Mouse (Mus musculus) layer of hippocampus, postnatal 14 days (tissue): ENCODE data around the gene Eif2b5. TPM values are rescaled to one million over a fixed set of nuclear protein-coding genes. Genes with fewer than 3 reads are reported as not detected.
A peak's percentile ranks its signal among the peaks of the same experiment; 100 is the strongest.
"Not testable (repeated sequence)": the region's sequence is repeated elsewhere in the genome, so short reads cannot be mapped to it uniquely, and the experiment has no call there.

Experiments used
- DNase-seq, 2 experiments: peaks; one replicate each; pipeline ENCODE4 v3.0.0; 2021 to 2022; ENCODE audit warnings: low spot score in 2 of 2, mixed read lengths in 1 of 2
- long read RNA-seq, 2 experiments: library from polyadenylated mRNA; stranded (forward); transcript quantifications; one replicate each; pipeline ENCODE4 v2.0.0; 2021
- total RNA-seq, 2 experiments: library from RNA; stranded (reverse); gene quantifications; 2 replicates each; pipeline ENCODE4 v1.2.3; 2021

The Eif2b5 gene
- 10 to 100 TPM; 51.7 to 54.1 TPM for total RNA-seq
- long read RNA-seq, experiment 1, transcript Eif2b5-201 (16 exons, 2,554 nt), result major isoform, 75 of 92 reads
- long read RNA-seq, experiment 1, partial matches to known transcripts, result 6 of 92 reads
- long read RNA-seq, experiment 1, other reads (novel, unspliced or antisense), result 11 of 92 reads
- long read RNA-seq, experiment 2, transcript Eif2b5-201 (16 exons, 2,554 nt), result major isoform, 78 of 107 reads
- long read RNA-seq, experiment 2, partial matches to known transcripts, result 16 of 107 reads
- long read RNA-seq, experiment 2, other reads (novel, unspliced or antisense), result 13 of 107 reads

DNA sequence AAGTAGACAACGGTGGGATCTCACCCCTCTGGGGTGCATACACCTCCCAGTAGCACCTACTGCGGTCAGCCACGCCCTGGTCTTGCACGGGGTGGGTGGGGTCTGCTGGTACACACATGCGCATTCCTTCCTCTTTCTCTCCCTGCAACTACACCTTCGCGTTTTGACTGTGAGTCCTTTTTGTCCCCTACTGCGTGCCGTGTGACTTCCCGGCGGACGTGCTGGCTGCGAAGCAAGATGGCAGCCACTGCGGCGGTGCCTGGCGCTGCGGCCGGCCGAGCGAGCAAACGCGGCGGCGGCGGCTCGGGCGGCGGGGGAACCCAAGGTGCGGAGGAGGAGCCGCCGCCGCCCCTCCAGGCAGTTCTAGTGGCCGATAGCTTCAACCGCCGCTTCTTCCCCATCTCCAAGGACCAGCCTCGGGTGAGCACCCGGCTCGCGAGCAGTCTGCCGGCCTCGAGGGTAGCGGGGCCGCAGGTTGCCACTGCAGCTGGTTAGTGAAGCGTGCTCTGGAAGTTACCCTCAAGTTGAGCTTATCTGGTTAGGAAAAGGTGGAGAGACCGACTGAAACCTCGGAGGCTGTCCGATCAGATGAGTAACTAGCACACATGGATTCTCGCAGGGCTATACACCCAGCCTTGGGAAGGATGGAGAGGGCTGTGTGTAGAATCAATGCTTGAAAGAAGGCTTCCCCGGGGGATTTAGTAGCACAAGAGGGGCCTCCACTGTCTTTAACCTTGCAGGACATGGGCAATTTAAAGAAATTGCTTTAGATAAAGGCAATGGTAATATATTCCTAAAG lies at the start of gene Eif2b5:
Eif2b5 (plus strand) TSS at position 141 of the 799 bp plus-strand sequence.
- peak; percentile 88 to 95 for DNase-seq

DNA sequence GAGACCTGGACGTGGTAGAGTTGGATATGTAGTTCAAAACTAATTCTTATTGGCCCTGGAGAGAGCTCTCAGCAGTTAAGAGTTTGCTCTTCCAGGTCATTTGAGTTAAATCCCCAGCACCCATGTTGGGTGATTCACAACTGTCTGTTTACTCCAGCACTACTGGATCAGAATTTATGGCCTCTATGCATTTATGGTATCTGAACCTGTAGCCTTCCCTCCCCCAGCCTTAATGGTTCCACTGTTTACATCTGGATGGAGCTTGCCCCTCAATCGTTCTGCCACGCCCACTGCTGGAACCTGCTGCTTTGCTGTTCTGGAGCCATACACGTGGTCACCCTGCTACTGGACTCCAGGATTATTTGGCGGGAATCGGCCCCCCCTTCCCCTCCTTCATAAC lies 46.8 kb upstream of the Eif2b5 start:
- no peak for DNase-seq

DNA sequence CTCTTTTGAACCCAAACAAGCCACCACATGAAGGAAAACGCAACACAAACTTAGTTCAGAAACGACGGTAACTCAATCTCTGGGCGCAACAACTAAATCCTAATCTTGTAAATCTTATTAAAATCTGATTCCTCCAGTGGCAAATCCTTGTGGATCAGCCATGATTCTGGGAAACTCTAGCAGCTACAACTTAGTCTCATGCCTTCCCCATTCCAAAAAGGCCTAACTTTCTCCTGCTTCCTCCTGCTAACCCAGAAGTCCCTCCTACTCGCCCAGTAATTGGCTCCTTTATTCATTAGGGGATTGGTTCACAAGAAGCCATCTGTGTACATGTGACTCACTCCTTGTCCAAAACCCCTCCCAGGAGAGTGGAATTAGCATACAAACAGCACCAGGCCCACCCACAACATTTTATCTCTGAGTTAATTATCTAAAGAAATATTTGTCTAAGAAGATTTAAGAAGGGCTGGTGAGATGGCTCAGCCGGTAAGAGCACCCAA lies 44.4 kb upstream of the Eif2b5 start:
- no peak for DNase-seq

DNA sequence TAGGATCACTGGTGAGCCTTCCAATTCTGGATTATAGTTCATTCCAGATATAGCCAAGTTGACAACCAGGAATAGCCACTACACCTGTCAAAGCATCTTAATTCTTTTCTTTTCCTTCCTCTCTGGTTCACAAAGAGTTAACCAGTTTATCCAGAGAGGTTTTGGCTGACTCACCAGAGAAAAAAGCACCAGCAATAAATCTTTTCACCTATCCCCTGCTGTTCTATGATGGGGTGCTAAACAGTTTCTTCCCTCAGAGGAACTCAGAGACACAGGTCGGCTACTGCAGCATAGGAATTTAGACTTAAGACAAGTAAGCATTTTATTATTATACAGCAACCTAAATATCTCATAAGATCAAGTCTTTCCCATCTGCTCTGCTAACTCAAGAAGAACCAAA lies 42.5 kb upstream of the Eif2b5 start:
- DNase-seq, result no peak

DNA sequence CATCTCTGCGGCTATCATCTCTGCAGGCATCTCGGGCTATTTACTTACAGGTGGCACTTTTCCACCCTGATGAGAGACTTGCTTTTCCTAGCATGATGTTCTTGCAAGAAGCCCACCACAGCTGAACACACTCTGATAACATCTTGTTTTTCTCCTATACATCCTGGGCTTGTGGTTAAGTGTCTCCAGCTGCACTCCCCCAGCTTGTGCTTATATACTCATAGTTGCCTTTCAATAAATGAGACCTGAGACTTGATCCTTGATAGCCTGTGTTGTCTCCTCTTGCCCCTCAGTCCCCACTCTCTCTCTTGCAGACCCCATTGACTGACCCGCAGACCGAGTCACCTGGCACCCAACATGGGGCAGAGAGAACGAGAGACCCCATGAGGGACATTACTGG lies 39.9 kb upstream of the Eif2b5 start:
- not testable (repeated sequence) for DNase-seq

DNA sequence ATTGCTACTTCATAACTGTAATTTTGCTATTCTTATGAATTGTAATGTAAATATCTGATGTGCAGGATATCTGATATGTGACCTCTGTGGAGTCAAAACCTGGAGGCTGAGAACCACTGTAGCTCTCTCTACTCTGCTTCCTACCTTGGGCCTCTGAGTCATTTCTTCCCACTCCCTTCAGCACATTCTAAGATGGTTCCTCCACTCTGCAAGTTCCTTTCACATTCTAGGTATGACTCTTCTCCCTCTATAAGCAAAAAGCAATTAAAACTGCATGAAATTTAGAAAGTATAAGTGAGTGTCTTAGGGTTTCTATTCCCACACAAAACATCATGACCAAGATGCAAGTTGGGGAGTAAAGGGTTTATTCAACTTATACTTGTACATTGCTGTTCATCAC lies 33.9 kb upstream of the Eif2b5 start:
- DNase-seq, result no peak

DNA sequence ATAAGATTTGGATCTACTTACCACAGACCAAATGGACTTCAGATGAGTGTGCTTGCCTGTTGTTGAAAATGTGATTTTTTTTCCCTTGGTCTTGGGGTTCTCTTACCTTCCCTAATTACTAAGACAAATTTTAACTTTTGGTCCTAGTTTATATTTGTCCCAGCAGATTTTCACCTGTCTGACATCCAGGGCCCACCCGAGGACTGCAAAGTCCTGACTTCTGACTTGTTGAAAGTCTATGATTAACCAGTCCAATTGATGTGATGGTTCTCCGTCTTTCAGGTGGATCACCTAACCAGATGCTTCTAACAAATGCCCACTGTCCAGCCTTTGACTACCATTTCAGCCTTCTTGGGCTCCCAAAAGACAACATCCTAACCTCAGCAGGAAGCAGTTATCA lies 27.6 kb upstream of the Eif2b5 start:
- DNase-seq, result no peak

DNA sequence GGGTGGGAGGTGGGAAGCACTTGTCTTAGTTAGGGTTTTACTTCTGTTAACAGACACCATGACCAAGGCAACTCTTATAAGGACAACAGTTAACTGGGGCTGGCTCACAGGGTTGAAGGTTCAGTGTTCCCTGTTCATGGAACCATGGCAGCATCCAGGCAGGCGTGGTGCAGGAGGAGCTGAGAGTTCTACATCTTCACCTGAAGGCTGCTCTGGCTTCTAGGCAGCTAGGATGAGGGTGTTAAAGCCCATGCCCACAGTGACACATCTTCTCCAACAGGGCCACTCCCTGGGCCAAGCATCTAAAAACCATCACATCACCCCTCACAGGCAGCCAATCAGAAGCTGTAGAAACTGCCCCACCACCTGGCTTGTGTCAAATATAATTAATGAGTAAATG lies 26.9 kb upstream of the Eif2b5 start:
- DNase-seq, result no peak

DNA sequence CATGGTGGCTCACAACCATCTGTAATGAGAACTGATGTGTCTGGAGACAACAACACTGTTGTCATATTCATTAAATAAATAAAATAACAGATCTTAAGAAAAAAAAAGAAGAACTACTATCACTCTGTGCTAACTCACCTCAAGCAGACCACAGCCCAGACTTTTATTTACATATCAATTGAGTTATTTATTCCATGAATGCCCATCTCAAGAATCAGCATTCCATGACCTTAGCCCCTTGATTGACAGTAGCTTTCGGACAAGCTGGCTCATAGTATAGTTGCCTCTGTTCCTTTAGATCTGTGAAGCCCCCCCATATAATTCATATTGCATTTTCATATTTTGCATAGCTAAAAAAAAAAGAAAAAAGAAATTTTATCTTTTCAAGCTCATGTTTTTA lies 24.9 kb upstream of the Eif2b5 start:
- DNase-seq, result no peak

DNA sequence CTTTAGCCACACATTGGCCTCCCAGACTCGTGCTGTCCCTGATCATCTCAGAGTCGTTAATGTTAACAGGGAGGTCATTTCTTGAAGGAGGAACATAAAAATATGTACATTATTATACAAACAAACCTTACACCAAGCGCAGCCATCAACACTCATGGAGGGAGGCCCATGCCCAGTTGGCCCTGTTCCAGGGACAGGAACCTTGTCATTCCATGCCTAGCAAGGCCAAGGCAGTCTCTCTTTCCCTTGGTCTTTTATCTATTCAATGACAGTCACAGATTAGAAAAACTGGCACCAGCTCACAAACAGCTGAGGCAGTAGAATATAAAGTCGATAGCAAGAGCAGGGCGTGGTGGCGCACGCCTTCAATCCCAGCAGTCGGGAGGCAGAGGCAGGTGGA lies 24.4 kb upstream of the Eif2b5 start:
- DNase-seq, result no peak

DNA sequence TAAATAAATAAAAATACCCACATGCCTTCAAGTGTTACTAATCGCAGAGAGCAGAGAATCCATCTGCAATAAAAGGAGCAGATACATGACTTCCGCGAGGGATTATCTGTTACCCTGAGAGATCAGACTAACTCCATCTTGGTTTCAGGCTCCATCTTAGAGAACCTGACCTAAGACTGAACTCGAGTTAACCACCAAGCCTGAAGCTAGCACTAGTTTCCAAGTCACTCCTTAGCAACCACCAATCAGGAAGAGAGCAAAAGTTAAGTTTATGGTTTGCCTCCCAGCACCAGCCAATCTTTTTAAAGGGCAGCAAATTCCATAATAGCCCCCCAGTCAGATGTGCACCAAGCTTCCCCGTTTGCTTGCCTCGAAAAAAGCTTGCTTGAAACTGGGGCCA lies 23.8 kb upstream of the Eif2b5 start:
- no peak for DNase-seq

DNA sequence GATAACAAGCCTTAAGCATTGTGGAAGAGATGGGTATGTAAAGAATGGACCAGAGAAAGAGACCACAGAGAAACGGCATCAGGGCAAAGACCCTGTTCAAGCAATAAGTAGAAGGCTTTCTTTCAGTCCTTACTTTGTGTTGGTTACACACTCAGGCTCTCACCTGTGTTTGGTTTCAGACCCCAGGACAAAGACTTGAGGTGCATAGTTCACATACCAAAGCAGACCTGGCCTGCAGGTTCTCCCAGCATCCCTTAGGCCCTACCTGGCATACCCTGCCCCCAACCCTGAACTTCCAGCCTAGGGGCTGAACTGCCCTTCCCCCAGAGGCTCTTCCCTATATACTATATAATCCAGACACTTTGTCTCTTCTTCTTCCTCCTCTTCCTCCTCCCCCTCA lies 23.3 kb upstream of the Eif2b5 start:
- DNase-seq, result no peak

DNA sequence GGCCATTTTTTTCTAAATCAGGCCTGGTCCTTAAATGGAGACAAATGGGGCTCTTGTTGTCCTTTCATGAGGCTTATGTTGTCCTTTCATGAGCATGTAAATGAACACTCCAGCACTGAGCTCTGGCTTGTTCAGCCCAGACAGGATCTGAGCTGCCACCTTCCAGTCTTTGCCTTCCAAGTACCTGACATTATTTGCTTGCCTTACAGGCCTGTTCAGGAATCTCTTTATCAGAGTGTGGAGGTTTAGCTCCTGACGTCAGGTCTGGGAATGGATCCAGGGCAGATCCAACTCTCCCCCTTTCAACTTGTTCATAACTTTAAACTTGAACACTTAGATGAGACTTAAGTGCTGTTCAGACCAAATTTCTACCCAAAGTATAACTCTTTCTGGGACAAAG lies 21.8 kb upstream of the Eif2b5 start:
- no peak for DNase-seq

DNA sequence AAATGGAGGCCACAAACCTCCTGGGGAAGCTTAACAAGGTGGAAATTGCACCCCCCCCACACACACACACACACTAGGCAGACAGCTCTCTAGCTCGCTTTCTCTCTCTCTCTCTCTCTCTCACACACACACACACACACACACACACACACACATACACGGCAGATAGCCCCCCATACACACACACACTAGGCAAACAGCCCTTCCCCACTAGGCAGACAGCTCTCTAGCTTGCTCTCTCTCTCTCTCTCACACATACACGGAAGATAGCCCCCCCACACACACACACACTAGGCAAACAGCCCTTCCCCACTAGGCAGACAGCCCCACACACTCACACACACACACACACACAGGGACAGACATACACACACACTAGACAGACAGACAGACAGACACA lies 21.3 kb upstream of the Eif2b5 start:
- no peak for DNase-seq

DNA sequence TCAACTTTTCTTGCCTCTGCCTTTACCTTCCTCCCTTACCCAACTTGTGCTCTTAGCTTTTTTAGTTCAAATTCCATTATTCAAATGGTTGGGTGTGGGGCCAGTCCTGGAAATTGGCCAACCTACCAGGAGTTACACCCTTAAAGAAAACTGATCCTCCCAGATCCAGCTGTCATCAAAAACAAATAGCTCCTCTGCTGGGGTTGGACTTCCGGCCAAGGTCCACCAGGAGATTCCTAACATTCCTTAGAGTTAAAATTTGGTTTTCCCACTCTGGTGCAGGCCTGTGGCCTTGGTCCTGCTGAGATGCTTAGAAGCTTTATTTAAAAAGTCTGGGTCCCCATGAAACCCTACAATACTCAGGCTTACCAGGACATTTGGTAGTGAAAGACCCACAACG lies 20.1 kb upstream of the Eif2b5 start:
- DNase-seq, result no peak

DNA sequence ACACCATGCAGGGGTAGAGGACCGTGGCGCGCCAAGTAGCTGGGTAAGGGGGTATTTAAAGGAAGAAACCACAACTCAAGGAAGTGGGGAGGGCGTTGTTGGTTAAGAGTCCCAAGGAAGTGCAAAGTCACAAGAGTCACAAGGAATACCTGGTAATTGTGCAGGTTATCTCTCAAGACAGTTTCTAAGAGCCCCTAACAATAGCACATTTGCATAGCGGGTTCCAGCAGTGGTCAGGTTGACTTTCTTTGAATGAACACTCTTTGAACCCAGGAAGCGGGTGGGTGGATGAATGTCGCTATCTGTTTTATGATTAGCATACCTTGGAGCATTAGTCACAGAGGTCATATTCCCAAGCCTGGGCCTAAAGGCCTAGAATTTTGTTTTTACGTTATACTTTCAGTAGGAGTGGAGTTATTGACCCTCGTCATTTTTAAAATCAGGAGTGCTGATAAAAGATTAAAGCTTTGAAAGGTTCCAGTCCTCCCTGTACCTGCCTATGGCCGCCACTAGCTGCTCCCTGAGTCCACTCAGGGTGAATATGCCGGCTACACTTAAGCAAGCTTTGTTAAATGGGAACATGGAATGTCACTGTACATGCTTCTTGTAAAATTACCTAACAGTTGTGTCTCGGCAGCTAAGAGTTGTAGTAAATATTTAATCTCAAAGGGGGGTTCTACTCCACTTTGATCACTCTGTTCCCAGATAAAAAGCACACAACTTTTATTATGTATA lies 19.4 kb upstream of the Eif2b5 start:
- DNase-seq, result not testable (repeated sequence)

DNA sequence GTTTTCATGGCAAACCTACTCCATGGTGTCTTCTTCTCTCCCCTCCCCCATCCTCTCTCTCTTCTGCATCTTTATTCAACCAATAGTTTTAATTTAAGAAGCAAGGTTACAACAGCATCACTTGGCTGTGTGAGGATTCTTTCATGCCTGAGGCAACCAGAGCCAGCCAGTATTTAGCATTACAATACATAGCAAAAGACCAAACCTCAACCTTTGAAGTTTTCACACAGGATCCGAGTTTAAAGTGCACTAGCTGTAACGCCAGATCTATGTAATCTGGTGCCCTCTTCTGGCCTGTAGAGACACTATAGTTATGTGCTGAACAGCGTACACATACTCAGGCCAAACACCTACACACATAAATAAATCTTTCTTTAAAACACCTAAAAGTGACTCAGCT lies 18.5 kb upstream of the Eif2b5 start:
- DNase-seq, result peak in 1 of 2 experiments; percentile 31

DNA sequence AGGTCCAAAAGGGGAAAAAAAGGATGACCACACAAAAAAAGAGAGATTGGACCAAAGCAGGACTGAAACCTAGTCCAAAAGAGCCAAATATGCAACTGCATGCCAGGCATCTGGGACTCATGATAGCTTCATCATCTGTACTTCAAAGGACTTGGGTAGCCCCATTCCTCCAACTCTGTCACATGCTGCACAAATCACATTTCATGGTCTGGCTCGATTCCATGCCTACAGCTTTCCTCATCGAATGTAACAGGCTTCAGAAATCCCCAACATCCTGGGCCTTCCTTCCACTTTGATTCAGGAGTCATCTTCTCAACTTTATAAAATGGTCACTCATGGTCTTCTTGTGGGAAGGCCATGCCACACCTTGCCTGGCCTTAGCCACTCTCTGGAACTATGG lies 16.9 kb upstream of the Eif2b5 start:
- DNase-seq, result no peak

DNA sequence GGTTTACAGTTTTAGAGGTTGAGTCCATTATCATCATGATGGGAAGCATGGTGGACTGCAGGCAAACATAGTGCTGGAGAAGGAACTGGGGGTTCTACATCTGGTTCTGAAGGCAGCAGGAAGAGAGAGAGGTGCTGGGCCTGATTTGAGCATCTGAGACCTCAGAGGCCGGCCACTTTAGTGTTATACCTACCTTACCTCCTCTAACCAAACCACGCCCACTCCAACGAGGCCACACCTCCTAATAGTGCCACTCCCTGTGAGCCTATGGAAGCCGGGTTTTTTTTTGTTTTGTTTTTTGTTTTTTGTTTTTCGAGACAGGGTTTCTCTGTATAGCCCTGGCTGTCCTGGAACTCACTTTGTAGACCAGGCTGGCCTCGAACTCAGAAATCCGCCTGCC lies 14.9 kb upstream of the Eif2b5 start:
- DNase-seq, result not testable (repeated sequence)

DNA sequence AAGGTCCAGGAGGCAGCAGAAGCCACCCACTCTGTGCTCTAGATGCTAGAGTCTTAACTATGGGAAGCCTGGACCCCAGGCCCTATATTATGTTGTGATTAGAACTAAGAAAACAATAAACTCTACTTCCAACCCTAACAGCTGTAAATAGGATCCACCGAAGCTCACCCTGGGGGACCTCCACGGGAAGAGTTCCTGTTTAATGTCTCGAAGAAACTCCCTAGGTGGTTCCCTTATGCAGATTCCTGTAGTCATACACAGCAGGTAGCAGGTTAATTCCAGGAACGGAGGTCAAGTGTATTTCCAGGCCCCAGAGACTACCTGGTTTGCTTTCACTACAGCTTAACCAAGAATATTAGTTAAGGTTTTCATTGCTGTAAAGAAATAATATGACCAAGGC lies 13.6 kb upstream of the Eif2b5 start:
- DNase-seq, result no peak

DNA sequence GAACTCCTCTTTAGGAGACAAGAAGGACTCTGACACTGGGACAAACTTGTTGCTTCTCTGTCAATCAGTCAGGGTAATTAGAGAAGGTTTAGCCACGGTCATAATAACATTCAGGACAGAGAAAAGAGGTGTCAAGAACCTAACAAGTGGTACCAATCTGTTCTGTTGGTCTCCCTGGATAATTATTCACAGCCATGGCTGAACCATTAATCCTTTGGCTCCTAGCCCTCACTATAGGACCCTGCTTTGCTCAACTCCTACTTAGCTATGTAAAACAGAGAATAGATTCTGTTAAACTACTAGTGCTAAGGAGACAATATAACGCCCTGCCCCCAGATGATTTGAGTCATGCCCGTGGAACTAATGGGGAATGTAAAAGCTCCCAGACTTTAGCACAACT lies 12.6 kb upstream of the Eif2b5 start:
- no peak for DNase-seq

DNA sequence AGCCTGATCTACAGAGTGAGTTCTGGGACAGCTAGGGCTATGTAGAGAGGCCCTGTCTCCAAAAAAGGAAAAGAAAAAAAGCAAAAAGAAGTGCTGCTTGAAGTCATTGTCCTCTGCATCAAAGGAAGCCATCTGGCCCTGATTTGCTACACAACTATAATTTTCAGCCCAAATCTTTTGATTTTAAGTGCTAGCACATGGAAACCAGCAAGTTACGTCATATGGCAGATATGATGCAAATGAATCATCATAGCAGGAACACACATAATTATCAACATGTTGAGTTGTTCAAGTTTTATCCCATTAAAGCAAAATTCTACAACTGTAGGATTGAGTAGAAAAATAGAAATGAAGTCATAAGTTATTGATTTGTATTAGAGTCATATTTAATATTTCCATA lies 10.5 kb upstream of the Eif2b5 start:
- no peak for DNase-seq
